Mouse (Mus musculus) liver, adult (tissue): ENCODE measurements at regions not wholly inside any gene's neighbourhood (a gene's known extent, or its start where the extent isn't known, plus 50 kb on each side); places are given as distances from the start of the nearest gene placed in this dataset.

Source experiments
- GATA4 ChIP-seq: IDR thresholded peaks from 2 replicates; pipeline ENCODE4 v1.6.1; 2014; ENCODE audit warnings: mild to moderate bottlenecking, low read length; ENCODE audit not compliant: insufficient replicate concordance

DNA sequence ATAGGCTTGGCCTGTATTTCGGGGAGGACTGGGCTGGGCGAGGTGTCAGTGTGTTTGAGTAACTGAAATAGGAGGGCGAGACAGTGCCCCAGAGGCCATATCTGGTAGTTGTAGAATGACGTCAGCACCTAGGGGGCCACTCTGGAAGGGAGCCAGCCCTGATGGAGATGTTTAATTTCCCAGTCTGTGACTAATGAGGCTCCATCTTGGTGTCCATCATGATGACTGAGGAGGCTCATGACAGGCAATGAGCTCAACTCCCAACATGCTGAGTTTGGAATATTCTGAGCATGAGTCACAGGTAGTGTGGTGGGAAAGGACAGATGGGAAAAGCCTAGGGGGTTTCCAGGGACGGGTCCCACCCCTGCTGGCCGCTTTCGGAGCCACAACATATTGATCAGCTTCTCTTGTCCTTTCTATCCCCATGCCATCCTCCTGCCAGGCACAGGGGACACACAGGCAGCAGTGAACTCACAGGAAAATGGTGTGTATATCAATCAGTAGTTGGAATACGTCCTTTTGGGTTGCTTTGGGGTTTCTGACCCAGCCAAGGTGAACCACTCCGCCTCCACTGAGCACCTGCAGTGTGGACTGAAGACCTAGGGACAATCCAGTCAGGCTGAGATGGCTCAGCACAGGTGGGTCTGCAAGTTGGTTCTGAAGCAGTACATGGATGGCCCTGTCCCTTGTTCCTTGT, 222.5 kb downstream of the Matn1 start:
- no peak for TF ChIP-seq GATA4

GRCm38 (mm10) chr4:131167921-131168320, 223.7 kb downstream of the Matn1 start:
- no peak for TF ChIP-seq GATA4

DNA sequence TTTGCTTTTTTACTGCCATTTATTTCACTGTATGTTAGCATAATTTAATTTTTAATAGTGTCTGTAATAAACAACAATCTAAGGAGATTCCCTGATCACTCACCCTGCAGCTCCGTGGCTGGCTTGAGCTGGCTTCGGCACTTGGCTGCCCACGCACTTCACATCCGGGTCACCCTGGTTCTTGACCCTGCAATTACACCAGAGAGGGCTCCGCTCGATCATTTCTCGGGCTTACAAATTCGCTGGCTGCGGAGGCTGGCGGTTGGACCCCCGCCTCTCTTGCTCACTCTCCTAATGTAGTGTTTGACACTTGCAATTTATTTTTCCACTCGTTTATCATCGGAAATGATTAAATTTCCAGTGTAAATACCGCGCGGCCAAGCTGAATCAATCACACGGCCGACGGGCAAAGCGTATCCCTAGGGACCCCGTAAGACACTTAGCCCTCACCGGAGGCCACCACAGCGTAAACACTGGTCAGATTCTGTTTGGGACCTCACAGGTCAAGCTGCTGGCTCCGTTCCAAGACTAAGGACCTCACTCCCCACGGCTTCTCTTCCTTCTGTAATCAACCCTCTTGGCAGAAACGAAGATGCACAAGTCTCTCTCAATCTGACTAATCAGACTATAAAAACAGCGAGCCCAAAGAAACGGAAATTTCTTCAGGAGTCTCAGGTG, 229.7 kb downstream of the Matn1 start:
- no peak for TF ChIP-seq GATA4

DNA sequence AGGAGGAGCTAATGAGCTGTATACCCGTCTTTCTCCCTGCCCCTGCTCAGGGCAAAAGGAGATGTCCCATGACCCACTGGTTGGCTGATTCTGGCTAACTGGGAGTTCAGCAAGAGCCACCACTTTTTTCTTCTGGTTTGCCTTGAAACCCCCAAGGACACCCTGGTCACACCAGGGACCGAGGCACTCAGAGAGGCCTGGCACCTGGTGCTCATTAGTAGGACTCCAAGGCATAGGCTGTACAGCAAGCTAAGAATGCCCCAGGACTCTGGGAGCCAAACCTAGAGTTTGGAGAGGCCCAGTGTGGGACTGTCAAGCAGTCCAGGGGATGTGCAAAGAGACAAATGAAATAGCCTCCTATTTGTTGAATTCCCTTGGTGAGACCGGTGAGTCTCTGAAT, 232.5 kb downstream of the Matn1 start:
- TF ChIP-seq GATA4: no peak

- no peak for TF ChIP-seq GATA4
These were observed 233.7 kb downstream of the Matn1 start for GRCm38 (mm10) chr4:131177889-131178288.

DNA sequence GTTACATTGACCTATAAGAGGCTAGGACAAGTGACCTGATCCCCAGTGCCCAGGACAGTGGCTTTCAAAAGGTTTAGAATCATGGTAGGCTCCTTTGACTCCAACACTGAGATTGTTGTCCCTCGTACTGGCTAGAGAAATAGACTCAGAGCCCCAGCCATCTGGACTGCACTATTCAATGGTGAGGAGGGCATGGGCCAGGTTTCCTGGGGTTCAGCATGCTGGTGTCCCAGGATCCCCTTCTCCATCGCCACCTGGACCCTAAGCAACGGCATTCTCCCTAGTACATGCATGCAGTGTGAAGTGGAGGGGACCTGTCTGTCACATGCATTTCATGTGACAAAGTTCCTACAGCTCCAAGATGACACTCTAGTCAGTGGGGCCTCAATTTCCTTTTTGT, 243.9 kb downstream of the Matn1 start:
- no peak for TF ChIP-seq GATA4

GRCm38 (mm10) chr4:131191106-131191880, 247.1 kb downstream of the Matn1 start:
- no peak for TF ChIP-seq GATA4

GRCm38 (mm10) chr4:131193900-131194419, 249.8 kb downstream of the Matn1 start:
- TF ChIP-seq GATA4: no peak

- no peak for TF ChIP-seq GATA4
These were observed 252.0 kb downstream of the Matn1 start for GRCm38 (mm10) chr4:131196147-131196546.

GRCm38 (mm10) chr4:131203721-131204120, 259.5 kb downstream of the Matn1 start:
- TF ChIP-seq GATA4: no peak

DNA sequence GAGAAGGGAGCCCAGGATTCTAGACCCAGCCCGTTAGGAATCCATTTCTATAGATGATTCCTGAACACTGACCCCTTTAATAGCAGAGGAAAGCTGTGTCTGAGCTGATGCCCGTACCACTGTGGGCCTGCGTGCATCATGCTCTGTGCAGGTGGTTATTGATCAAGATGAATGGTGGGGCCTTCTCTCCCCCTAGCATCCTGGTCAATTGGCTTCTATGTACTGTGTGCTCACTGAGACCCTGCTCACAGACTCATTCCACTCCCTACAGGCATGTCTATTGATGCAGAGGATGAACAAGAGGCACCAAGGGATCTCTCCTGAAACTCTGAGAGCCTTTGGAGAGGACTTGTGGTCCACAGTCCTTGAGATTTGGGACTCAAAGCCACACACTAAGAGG, 260.5 kb downstream of the Matn1 start:
- TF ChIP-seq GATA4: no peak

DNA sequence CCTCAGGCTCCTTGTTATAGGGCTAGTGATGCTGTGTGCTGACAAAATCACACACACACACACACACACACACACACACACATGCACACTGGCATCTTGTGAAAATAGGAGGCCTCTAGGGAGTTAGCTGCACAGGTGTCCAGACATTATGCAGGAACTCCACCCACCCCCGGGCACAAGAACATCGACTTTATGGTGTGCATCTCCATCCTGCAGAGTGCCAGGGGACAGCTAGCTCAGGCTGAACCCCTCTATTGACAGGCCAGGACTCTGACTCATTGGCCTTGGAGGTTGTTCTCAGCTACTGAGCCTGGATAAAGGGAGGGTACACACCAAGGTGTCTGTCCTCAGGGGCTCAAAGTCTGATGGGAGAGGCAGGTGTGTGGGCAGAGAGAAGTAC, 260.9 kb downstream of the Matn1 start:
- no peak for TF ChIP-seq GATA4

- no peak for TF ChIP-seq GATA4
These were observed 261.5 kb downstream of the Matn1 start for GRCm38 (mm10) chr4:131205685-131206084.

GRCm38 (mm10) chr4:131206181-131206885, 262.1 kb downstream of the Matn1 start:
- no peak for TF ChIP-seq GATA4

DNA sequence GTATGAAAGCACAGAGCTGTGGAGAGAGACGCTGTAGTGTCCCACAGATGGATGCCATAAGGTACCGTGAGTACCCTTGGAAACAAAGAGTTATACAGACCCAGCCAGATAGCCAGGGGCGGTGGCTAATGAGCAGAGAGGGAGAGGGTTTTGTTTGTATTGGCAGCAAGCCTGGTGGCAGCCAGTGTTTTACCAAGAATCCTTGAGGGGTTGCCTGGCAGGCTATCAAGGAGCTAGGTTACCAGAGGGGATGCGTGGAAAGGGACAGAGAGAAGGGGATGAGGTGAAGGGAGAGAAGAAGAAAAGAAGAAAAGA, 262.7 kb downstream of the Matn1 start:
- TF ChIP-seq GATA4: no peak
